Mouse (Mus musculus) limb, embryonic 11.5 days (tissue): Measurements from ENCODE around the gene Pard3. TPM values are rescaled to one million over a fixed set of nuclear protein-coding genes. Genes with fewer than 3 reads are reported as not detected.

ENCODE experiments used
- ATAC-seq: fragments of 200-750 bp; cut with Nextera tagmentation; 2 replicates; pipeline ENCODE4 v1.8.0; 2017; ENCODE audit warnings: low read depth; ENCODE audit not compliant: insufficient number of reproducible peaks, low FRiP score, low TSS enrichment
- DNase-seq: peaks from one replicate; pipeline ENCODE4 v3.0.0-alpha.2; 2015; ENCODE audit warnings: low spot score
- H3K27ac ChIP-seq: fragments of 300-500 bp; sonication (generic); replicated peaks from 2 replicates; pipeline ENCODE4 v1.5.1; 2014; ENCODE audit warnings: low read depth, mild to moderate bottlenecking, low read length
- H3K27me3 ChIP-seq: fragments of 300-500 bp; sonication (generic); 2 replicates; pipeline ENCODE4 v1.6.1; 2014; ENCODE audit warnings: mild to moderate bottlenecking, low read length, mixed read lengths; ENCODE audit not compliant: control insufficient read depth, insufficient read depth
- H3K36me3 ChIP-seq: fragments of 300-500 bp; sonication (generic); 2 replicates; pipeline ENCODE4 v1.6.1; 2014; ENCODE audit warnings: mild to moderate bottlenecking, low read length, moderate library complexity, mixed read lengths; ENCODE audit not compliant: control insufficient read depth, insufficient read depth
- H3K4me1 ChIP-seq: fragments of 300-500 bp; sonication (generic); 2 replicates; pipeline ENCODE4 v1.6.1; 2014; ENCODE audit warnings: low read length, mixed read lengths; ENCODE audit not compliant: control insufficient read depth, insufficient read depth
- H3K4me2 ChIP-seq: fragments of 300-500 bp; sonication (generic); 2 replicates; pipeline ENCODE4 v1.6.1; 2014; ENCODE audit warnings: low read depth, mild to moderate bottlenecking, moderate library complexity; ENCODE audit not compliant: severe bottlenecking
- H3K4me3 ChIP-seq: fragments of 300-500 bp; sonication (generic); 2 replicates; pipeline ENCODE4 v1.5.1; 2014; ENCODE audit warnings: low read depth, low read length
- H3K9ac ChIP-seq: fragments of 300-500 bp; sonication (generic); 2 replicates; pipeline ENCODE4 v1.6.1; 2014; ENCODE audit warnings: mild to moderate bottlenecking, low read length
- H3K9me3 ChIP-seq: fragments of 300-500 bp; sonication (generic); 2 replicates; pipeline ENCODE4 v1.6.1; 2016; ENCODE audit warnings: low read length; ENCODE audit not compliant: control insufficient read depth
- WGBS: fragments of 180-500 bp; shearing (Covaris S2); extraction: QIAGEN DNeasy Blood & Tissue Kit; methylation state at CpG from one replicate; pipeline ENCODE4 v1.1.7; 2014; 5-methylcytosine and 5-hydroxymethylcytosine counted together
- polyA plus RNA-seq: library from polyadenylated mRNA; unstranded; fragments of >200 nt; fragmentation: Nextera tagmentation; extraction: Ambion mirVana; gene quantifications from 2 replicates; pipeline ENCODE4 v1.2.1, GENCODE M21; 2014

Pard3 gene
- polyA plus RNA-seq, 1 experiment from 2014 or later: 38.8 TPM

DNA sequence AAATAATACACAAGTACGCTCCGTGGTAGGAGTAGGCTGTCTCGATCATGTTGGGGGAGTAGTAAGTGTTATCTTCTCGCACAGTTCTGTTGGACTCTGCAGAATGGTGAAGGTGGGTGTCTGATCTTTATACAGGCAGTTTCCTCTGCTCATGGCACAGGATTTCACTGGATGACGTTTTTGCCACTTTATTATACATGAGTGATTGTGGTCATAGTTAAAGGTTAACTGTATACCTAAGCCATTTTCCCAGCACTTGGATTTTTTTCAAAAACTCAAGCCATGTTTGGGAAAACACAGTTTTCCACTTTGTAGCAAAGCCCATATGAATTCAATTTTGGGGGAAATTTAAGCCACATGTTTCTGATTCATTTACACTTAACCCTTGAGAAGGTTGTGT lies 489.9 kb downstream of the Pard3 start:
- Histone ChIP-seq H3K9me3 (no peaks in the 10 kb centered on the region), H3K4me2 (no peak overlapping the region), H3K9ac (no peak overlapping the region), H3K27me3 (no peaks in the 10 kb centered on the region), H3K4me1 (peaks cover 18% of the 10 kb centered on the region), H3K36me3 (no peaks in the 10 kb centered on the region), H3K27ac (peak overlapping the region; percentile 16; the same call in 1 of the 2 replicates), H3K4me3 (no peak overlapping the region)
- WGBS: 26% methylated on average over 5 of the region's 5 CpGs
- DNase-seq (peak; percentile 44), ATAC-seq (no peak)

DNA sequence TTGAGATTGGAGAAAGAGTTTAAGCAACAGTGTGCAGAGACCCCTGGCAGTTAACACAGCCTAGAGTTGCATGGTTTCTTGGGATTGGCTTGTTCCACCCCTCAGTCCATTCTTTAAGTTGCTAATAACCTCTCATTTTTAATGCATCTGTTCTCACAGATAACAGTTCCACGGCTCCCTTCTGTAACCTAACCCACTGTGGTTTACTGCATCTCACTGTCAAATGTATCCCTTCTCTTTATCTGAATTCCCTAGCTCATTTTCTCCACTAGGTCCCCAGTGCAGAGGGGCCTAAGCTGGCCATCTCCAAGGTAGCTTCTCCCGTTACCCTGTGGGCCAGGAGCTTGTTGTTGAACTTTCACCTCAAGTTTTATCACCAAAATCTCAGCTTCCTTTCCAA lies 492.1 kb downstream of the Pard3 start:
- Histone ChIP-seq H3K27ac (no peak overlapping the region), H3K4me2 (no peak overlapping the region), H3K4me1 (peaks cover 18% of the 10 kb centered on the region), H3K4me3 (no peak overlapping the region), H3K9ac (no peak overlapping the region), H3K27me3 (no peaks in the 10 kb centered on the region), H3K9me3 (no peaks in the 10 kb centered on the region), H3K36me3 (no peaks in the 10 kb centered on the region)
- DNase-seq (no peak), ATAC-seq (no peak)
- WGBS: 54% methylated on average over 2 of the region's 2 CpGs

DNA sequence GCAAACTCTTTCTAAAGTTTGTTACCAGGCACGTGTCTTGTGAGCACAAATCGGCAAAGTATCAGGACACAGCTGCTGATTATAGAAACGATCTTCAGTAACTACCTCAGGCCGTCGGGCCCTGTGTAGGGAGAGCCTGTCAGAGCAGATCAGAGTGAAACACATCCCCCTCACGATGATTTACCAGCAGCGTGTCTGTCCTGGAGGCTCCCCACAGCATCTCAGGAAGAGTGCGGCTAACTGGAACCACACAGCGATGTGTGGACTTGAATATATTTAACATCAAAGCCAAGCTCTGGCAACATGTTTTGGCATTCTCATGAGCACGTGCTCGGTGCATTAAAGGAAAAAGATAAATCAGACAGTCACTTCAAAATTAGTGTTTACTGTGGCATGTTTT lies 493.3 kb downstream of the Pard3 start:
- WGBS: 15% methylated on average over 11 of the region's 11 CpGs
- peaks cover 12% of the 10 kb centered on the region for H3K4me1 ChIP-seq

DNA sequence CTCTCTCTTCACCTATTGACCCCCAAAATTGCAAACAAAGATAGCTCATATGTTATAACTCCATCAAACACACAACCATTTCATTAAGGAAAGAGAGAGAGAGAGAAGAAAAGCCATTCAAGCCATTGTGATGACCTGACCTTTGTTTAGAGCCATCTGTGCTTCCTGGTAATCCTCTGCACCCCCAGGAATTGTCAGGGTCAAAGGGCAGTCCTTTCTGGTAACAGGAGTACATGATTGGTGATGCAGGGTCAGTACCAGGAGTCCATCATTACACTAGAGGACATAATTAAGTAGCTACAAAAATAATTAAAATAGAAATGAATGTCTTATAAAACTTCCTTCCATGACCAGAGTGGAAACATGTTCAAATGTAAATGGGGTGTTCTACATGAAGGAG lies 493.9 kb downstream of the Pard3 start:
- H3K9me3 ChIP-seq: no peaks in the 10 kb centered on the region
- ATAC-seq (no peak), DNase-seq (no peak)
- no peak overlapping the region for H3K9ac ChIP-seq
- H3K4me3 ChIP-seq: no peak overlapping the region
- peaks cover 7% of the 10 kb centered on the region for H3K4me1 ChIP-seq
- H3K4me2 ChIP-seq: no peak overlapping the region
- no peak overlapping the region for H3K27ac ChIP-seq
- H3K27me3 ChIP-seq: no peaks in the 10 kb centered on the region
- H3K36me3 ChIP-seq: no peaks in the 10 kb centered on the region

More for the DNA sequence above, 493.3 kb downstream of the Pard3 start:
- no peak overlapping the region for H3K9ac ChIP-seq
- H3K4me3 ChIP-seq: no peak overlapping the region
- H3K27ac ChIP-seq: no peak overlapping the region
- no peak for ATAC-seq
- no peak for DNase-seq
- H3K4me2 ChIP-seq: no peak overlapping the region
- no peaks in the 10 kb centered on the region for H3K27me3 ChIP-seq
- no peaks in the 10 kb centered on the region for H3K9me3 ChIP-seq
- no peaks in the 10 kb centered on the region for H3K36me3 ChIP-seq

DNA sequence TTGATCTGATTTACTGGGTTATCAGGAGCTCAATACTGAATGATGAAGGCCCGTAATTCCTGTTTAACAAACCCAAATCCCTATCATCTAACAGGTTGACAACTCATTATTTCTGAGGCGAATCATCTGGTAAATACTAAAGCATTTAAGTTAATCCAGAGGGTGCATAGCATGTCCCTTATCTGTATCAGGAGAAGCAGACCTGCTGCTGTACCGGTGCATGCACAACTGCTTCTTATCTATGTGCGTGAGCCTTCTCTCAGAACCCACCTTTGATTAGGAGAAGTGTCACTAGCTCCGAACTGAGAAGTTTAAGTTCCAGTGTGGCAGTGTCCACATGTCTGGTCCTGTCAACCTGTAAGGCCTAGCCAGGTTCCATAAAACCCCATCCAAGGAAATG lies 499.9 kb downstream of the Pard3 start:
- Histone ChIP-seq H3K9ac (no peak overlapping the region), H3K27ac (no peak overlapping the region), H3K36me3 (no peaks in the 10 kb centered on the region), H3K27me3 (no peaks in the 10 kb centered on the region), H3K4me1 (no peaks in the 10 kb centered on the region; the same call in 1 of the 2 replicates), H3K9me3 (no peaks in the 10 kb centered on the region), H3K4me2 (no peak overlapping the region), H3K4me3 (no peak overlapping the region)
- 90% methylated on average over 5 of the region's 5 CpGs for WGBS
- no peak for ATAC-seq
- no peak for DNase-seq

DNA sequence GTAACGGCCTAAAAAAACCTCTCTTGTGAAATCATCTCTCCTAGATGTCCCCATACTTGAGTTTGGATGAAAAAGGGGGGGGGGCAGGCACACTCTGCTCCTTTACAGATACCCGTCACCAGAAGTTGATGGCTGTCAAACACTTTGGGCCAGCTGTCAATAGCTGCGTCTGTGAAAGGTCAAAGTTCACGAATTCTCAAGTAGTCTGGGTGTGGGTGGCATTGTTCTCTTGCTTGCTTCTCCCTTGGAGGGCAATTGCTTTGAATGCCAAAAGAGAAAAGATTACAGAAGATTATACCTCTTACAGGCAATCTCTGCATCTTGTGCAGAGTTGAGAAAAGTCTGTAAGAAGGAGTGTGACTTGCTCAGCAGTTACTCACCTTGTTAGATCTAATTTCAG lies 500.7 kb downstream of the Pard3 start:
- H3K27ac ChIP-seq: no peak overlapping the region
- WGBS: 69% methylated on average over 4 of the region's 4 CpGs
- H3K4me3 ChIP-seq: no peak overlapping the region
- no peaks in the 10 kb centered on the region for H3K4me1 ChIP-seq
- DNase-seq (no peak), ATAC-seq (no peak)
- H3K4me2 ChIP-seq: no peak overlapping the region
- no peaks in the 10 kb centered on the region for H3K9me3 ChIP-seq
- no peaks in the 10 kb centered on the region for H3K27me3 ChIP-seq
- H3K36me3 ChIP-seq: no peaks in the 10 kb centered on the region
- H3K9ac ChIP-seq: no peak overlapping the region

DNA sequence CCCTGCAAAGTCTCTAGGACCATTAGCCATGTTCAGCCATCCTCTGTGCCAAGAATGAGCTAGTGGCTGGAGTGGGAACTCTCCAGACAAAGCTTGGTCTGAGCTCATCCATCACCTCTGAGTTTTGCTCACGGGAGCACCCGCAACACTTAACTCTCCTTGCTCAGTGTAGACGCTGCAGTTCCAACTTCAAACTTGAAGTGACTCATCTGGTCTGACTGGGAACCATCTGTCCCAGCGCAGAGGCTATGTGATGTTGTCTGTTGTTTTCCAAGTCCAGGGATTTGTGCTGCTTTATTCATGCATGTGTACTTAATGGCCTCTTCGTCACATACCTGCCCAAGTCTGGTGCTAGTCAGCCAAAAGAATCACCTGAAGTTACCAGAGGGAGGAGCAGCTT lies 505.5 kb downstream of the Pard3 start:
- 92% methylated on average over 5 of the region's 5 CpGs for WGBS
- H3K9me3 ChIP-seq: no peaks in the 10 kb centered on the region
- H3K4me1 ChIP-seq: no peaks in the 10 kb centered on the region
- DNase-seq: no peak
- no peaks in the 10 kb centered on the region for H3K27me3 ChIP-seq
- H3K4me3 ChIP-seq: no peak overlapping the region
- no peak overlapping the region for H3K4me2 ChIP-seq
- H3K9ac ChIP-seq: no peak overlapping the region
- no peak for ATAC-seq
- no peak overlapping the region for H3K27ac ChIP-seq
- no peaks in the 10 kb centered on the region for H3K36me3 ChIP-seq

DNA sequence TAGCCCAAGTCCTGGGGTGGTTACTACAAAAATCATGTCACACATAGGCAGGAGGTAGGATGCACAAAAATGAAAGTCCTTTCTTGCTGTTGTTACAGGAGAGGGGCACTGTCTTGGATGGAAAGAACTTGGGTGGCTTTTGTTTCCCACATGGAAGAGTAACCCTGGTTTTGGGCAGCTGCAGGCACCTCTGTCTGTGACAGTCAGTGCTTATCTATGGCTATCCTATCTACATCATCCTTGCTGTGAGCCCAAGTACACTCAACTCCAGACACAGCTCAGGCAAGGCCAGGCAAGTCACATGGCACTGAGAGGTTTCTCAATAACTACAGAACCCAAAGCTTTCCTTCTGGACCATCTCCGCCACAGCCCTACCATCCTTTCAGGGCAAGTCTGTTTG lies 506.8 kb downstream of the Pard3 start:
- H3K36me3 ChIP-seq: no peaks in the 10 kb centered on the region
- no peak for ATAC-seq
- WGBS: 88% methylated on average over 1 of the region's 1 CpGs

DNA sequence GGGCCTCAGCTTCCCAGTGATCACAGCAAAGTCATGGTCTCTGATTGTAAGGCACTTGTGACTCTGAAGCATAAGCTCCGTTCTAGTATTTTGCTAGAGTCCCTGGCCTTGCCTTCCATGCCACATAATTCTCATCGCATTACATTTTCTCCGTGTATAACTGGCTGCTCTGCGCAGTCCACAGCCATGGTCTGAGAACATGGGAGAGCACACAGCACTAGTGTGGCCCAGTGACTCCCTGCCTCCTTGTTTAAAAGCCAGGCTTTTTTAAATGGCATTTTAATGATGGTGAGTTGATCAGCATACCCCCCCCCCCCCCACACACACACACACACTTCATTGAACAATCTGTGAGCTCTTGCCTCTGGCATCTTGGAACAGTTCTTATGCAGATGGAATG lies 508.8 kb downstream of the Pard3 start:
- H3K27me3 ChIP-seq: no peaks in the 10 kb centered on the region
- no peaks in the 10 kb centered on the region for H3K36me3 ChIP-seq
- no peak for ATAC-seq
- no peak overlapping the region for H3K4me2 ChIP-seq
- H3K4me3 ChIP-seq: no peak overlapping the region
- no peak for DNase-seq
- H3K9me3 ChIP-seq: no peaks in the 10 kb centered on the region
- H3K27ac ChIP-seq: no peak overlapping the region
- 88% methylated on average over 4 of the region's 4 CpGs for WGBS
- no peaks in the 10 kb centered on the region for H3K4me1 ChIP-seq
- no peak overlapping the region for H3K9ac ChIP-seq

More for the DNA sequence above, 506.8 kb downstream of the Pard3 start:
- Histone ChIP-seq H3K4me1 (no peaks in the 10 kb centered on the region), H3K27ac (no peak overlapping the region), H3K9me3 (no peaks in the 10 kb centered on the region), H3K27me3 (no peaks in the 10 kb centered on the region), H3K9ac (no peak overlapping the region), H3K4me3 (no peak overlapping the region), H3K4me2 (no peak overlapping the region)
- DNase-seq: no peak
